In genomic region chr4:52930480-52930879, GRCm38 (mm10) we compare ENCODE assay signal across 25 mouse cellular contexts. TPM values are rescaled to one million over a fixed set of nuclear protein-coding genes. Genes with fewer than 3 reads are reported as not detected.
"Had no signal": no experiment of that assay in that cellular context is flagged by ENCODE, and none has a peak within 500 bp of the region (broad histone marks: within the 10 kb centered on the region; RNA-seq: fewer than 3 reads in every experiment).

No protein-coding gene starts in this region.

- ATAC-seq: hindbrain, embryonic 16.5 days; inflammation-experienced regulatory T-cells, adult 6 months; intestine, embryonic 15.5 days; intestine, postnatal 0 days had no signal

- DNase-seq: gastrocnemius, postnatal 14 days; gastrocnemius, postnatal 36 days; heart, adult 18-20 months; heart, postnatal 10 days; heart, postnatal 4 days; kidney, adult 18-20 months; kidney, adult 8-10 months; kidney, postnatal 10 days; kidney, postnatal 25 days; kidney, postnatal 4 days; liver had no signal

RNA-seq across cellular contexts. Expression of gene Olfr272, which starts 11.5 kb away (rescaled TPM):
- total RNA-seq: gastrocnemius, adult 18-20 months; gastrocnemius, adult 8-10 months; gastrocnemius, postnatal 14 days; gastrocnemius, postnatal 36 days; heart, adult 18-20 months; heart, adult 8-10 months; heart, postnatal 10 days; heart, postnatal 25 days; heart, postnatal 4 days; layer of hippocampus, adult 2 months; layer of hippocampus, postnatal 10 days; layer of hippocampus, postnatal 25 days; left cerebral cortex, adult 2 months; left cerebral cortex, postnatal 14 days; left cerebral cortex, postnatal 36 days had no signal

RNA-seq across cellular contexts. Expression of gene Olfr270, which starts 33.9 kb away (rescaled TPM):
- total RNA-seq: gastrocnemius, adult 18-20 months; gastrocnemius, adult 8-10 months; gastrocnemius, postnatal 14 days; gastrocnemius, postnatal 36 days; heart, adult 18-20 months; heart, adult 8-10 months; heart, postnatal 10 days; heart, postnatal 25 days; heart, postnatal 4 days; layer of hippocampus, adult 2 months; layer of hippocampus, postnatal 10 days; layer of hippocampus, postnatal 25 days; left cerebral cortex, adult 2 months; left cerebral cortex, postnatal 14 days; left cerebral cortex, postnatal 36 days had no signal

RNA-seq across cellular contexts. Expression of gene Nipsnap3a, which starts 58.6 kb away (rescaled TPM):
- total RNA-seq: gastrocnemius, adult 18-20 months; gastrocnemius, adult 8-10 months; gastrocnemius, postnatal 14 days; gastrocnemius, postnatal 36 days; heart, adult 18-20 months; heart, adult 8-10 months; heart, postnatal 10 days; heart, postnatal 25 days; heart, postnatal 4 days; layer of hippocampus, adult 2 months; layer of hippocampus, postnatal 10 days; layer of hippocampus, postnatal 25 days; left cerebral cortex, adult 2 months; left cerebral cortex, postnatal 14 days; left cerebral cortex, postnatal 36 days had no signal
